Mouse (Mus musculus): ENCODE results near the gene Nme4. TPM values are rescaled to one million over a fixed set of nuclear protein-coding genes. Genes with fewer than 3 reads are reported as not detected.
A peak's percentile ranks its signal among the peaks of the same experiment; 100 is the strongest.

Gene Nme4
- polyA plus RNA-seq, 1 experiment from 2014 or later: 30.9 TPM

GRCm38 (mm10) chr17:26098461-26098860 lies 3.1 kb upstream of the Nme4 start:
- Histone ChIP-seq H3K9me3 (ENCODE audit: control insufficient read depth, low read length) (no peaks in the 10 kb centered on the region), H3K27me3 (ENCODE audit: control insufficient read depth, insufficient read depth, low read length) (no peaks in the 10 kb centered on the region), H3K9ac (ENCODE audit: low read length) (no peak overlapping the region), H3K4me3 (ENCODE audit: low read depth, low read length) (no peak overlapping the region), H3K4me2 (replicated peaks; ENCODE audit: low read depth) (no peak overlapping the region), H3K4me1 (replicated peaks; ENCODE audit: control insufficient read depth, insufficient read depth) (peaks cover 3% of the 10 kb centered on the region; the same call in 1 of the 2 replicates), H3K36me3 (ENCODE audit: control insufficient read depth, insufficient read depth, low read length) (no peaks in the 10 kb centered on the region), H3K27ac (replicated peaks) (no peak overlapping the region)
- DNase-seq (ENCODE audit: low spot score): no peak
- TF ChIP-seq EP300 (optimal IDR thresholded peaks at IDR 0.05): no peak
- no peak for TF ChIP-seq CTCF (IDR thresholded peaks at IDR 0.05; ENCODE audit: low read depth)
- WGBS: 87% methylated on average over 7 of the region's 7 CpGs
- no peak for ATAC-seq (ENCODE audit: low FRiP score, low TSS enrichment)

- TF ChIP-seq CTCF (IDR thresholded peaks at IDR 0.05; ENCODE audit: low read depth) (no peak), EP300 (optimal IDR thresholded peaks at IDR 0.05) (no peak)
- no peaks in the 10 kb centered on the region for H3K36me3 ChIP-seq (ENCODE audit: control insufficient read depth, insufficient read depth, low read length)
- no peaks in the 10 kb centered on the region for H3K27me3 ChIP-seq (ENCODE audit: control insufficient read depth, insufficient read depth, low read length)
- no peak for DNase-seq (ENCODE audit: low spot score)
- H3K27ac ChIP-seq (replicated peaks): no peak overlapping the region
- no peak for ATAC-seq (ENCODE audit: low FRiP score, low TSS enrichment)
- H3K9ac ChIP-seq (ENCODE audit: low read length): peak overlapping the region; percentile 76
- peak overlapping the region; percentile 65 for H3K4me3 ChIP-seq (ENCODE audit: low read depth, low read length)
- no peaks in the 10 kb centered on the region for H3K9me3 ChIP-seq (ENCODE audit: control insufficient read depth, low read length)
- H3K4me1 ChIP-seq (replicated peaks; ENCODE audit: control insufficient read depth, insufficient read depth): peaks cover 3% of the 10 kb centered on the region; the same call in 1 of the 2 replicates
- 32% methylated on average over 9 of the region's 9 CpGs for WGBS
- peak overlapping the region; percentile 93 for H3K4me2 ChIP-seq (replicated peaks; ENCODE audit: low read depth)
These were observed 781 bp downstream of the Nme4 start for GRCm38 (mm10) chr17:26094531-26095110.

GRCm38 (mm10) chr17:26089905-26090632 lies 5.3 kb downstream of the Nme4 start, which contains the start of gene Decr2:
Gene Decr2, minus strand, starts transcription at chr17:26090337.
- no peak for TF ChIP-seq EP300 (optimal IDR thresholded peaks at IDR 0.05)
- TF ChIP-seq CTCF (IDR thresholded peaks at IDR 0.05; ENCODE audit: low read depth): peak; percentile 91
- WGBS: under 1% methylated on average over 32 of the region's 32 CpGs
- ATAC-seq (ENCODE audit: low FRiP score, low TSS enrichment): peak; percentile 95
- Histone ChIP-seq H3K36me3 (ENCODE audit: control insufficient read depth, insufficient read depth, low read length) (no peaks in the 10 kb centered on the region), H3K4me2 (replicated peaks; ENCODE audit: low read depth) (peak within 1 kb of the TSS; percentile 79), H3K27ac (replicated peaks) (peak within 1 kb of the TSS; percentile 86), H3K4me3 (ENCODE audit: low read depth, low read length) (peak within 1 kb of the TSS; percentile 55), H3K27me3 (ENCODE audit: control insufficient read depth, insufficient read depth, low read length) (no peaks in the 10 kb centered on the region), H3K4me1 (replicated peaks; ENCODE audit: control insufficient read depth, insufficient read depth) (peaks cover 3% of the 10 kb centered on the region; the same call in 1 of the 2 replicates), H3K9ac (ENCODE audit: low read length) (peak within 1 kb of the TSS; percentile 73), H3K9me3 (ENCODE audit: control insufficient read depth, low read length) (no peaks in the 10 kb centered on the region)
- DNase-seq (ENCODE audit: low spot score): peak; percentile 92

- WGBS: 80% methylated on average over 9 of the region's 9 CpGs
- H3K27me3 ChIP-seq (ENCODE audit: control insufficient read depth, insufficient read depth, low read length): no peaks in the 10 kb centered on the region
These were observed 8.3 kb downstream of the Nme4 start for GRCm38 (mm10) chr17:26087059-26087564.

GRCm38 (mm10) chr17:26080867-26081266 lies 14.5 kb downstream of the Nme4 start:
- 25% methylated on average over 2 of the region's 2 CpGs for WGBS
- no peak overlapping the region for H3K27ac ChIP-seq (replicated peaks)

More at GRCm38 (mm10) chr17:26087059-26087564, 8.3 kb downstream of the Nme4 start:
- H3K4me1 ChIP-seq (replicated peaks; ENCODE audit: control insufficient read depth, insufficient read depth): no peaks in the 10 kb centered on the region
- no peak overlapping the region for H3K27ac ChIP-seq (replicated peaks)
- peaks cover 3% of the 10 kb centered on the region; the same call in 1 of the 2 replicates for H3K36me3 ChIP-seq (ENCODE audit: control insufficient read depth, insufficient read depth, low read length)
- ATAC-seq (ENCODE audit: low FRiP score, low TSS enrichment): no peak
- DNase-seq (ENCODE audit: low spot score): no peak
- H3K4me3 ChIP-seq (ENCODE audit: low read depth, low read length): no peak overlapping the region
- no peak overlapping the region for H3K9ac ChIP-seq (ENCODE audit: low read length)
- no peak overlapping the region for H3K4me2 ChIP-seq (replicated peaks; ENCODE audit: low read depth)
- H3K9me3 ChIP-seq (ENCODE audit: control insufficient read depth, low read length): no peaks in the 10 kb centered on the region
- TF ChIP-seq EP300 (optimal IDR thresholded peaks at IDR 0.05) (no peak), CTCF (IDR thresholded peaks at IDR 0.05; ENCODE audit: low read depth) (no peak)

More at GRCm38 (mm10) chr17:26080867-26081266, 14.5 kb downstream of the Nme4 start:
- TF ChIP-seq CTCF (IDR thresholded peaks at IDR 0.05; ENCODE audit: low read depth) (no peak), EP300 (optimal IDR thresholded peaks at IDR 0.05) (no peak)
- Histone ChIP-seq H3K4me3 (ENCODE audit: low read depth, low read length) (no peak overlapping the region), H3K9me3 (ENCODE audit: control insufficient read depth, low read length) (no peaks in the 10 kb centered on the region), H3K4me2 (replicated peaks; ENCODE audit: low read depth) (no peak overlapping the region), H3K9ac (ENCODE audit: low read length) (no peak overlapping the region), H3K4me1 (replicated peaks; ENCODE audit: control insufficient read depth, insufficient read depth) (no peaks in the 10 kb centered on the region), H3K27me3 (ENCODE audit: control insufficient read depth, insufficient read depth, low read length) (no peaks in the 10 kb centered on the region), H3K36me3 (ENCODE audit: control insufficient read depth, insufficient read depth, low read length) (peaks cover 3% of the 10 kb centered on the region; the same call in 1 of the 2 replicates)
- DNase-seq (ENCODE audit: low spot score): no peak
- no peak for ATAC-seq (ENCODE audit: low FRiP score, low TSS enrichment)
